Mouse (Mus musculus) intestine, embryonic 14.5 days (tissue): ENCODE measurements around the gene Wipf1. TPM values are rescaled to one million over a fixed set of nuclear protein-coding genes. Genes with fewer than 3 reads are reported as not detected.

Experiments
- ATAC-seq: fragments of 200-750 bp; cut with Nextera tagmentation; replicated peaks from 2 replicates; pipeline ENCODE4 v1.8.0; 2017; ENCODE audit warnings: low read depth, moderate number of reproducible peaks, moderate TSS enrichment, moderate library complexity; ENCODE audit not compliant: low FRiP score, low TSS enrichment
- DNase-seq: peaks from one replicate; pipeline ENCODE4 v3.0.0-alpha.2; 2018; ENCODE audit warnings: low spot score
- H3K27ac ChIP-seq: fragments of 300-500 bp; sonication (generic); 2 replicates; pipeline ENCODE4 v1.5.1; 2014; ENCODE audit warnings: low read depth, mild to moderate bottlenecking, control low read depth
- H3K27me3 ChIP-seq: fragments of 300-500 bp; sonication (generic); replicated peaks from 2 replicates; pipeline ENCODE4 v1.6.1; 2014; ENCODE audit warnings: low read length, control low read depth; ENCODE audit not compliant: control insufficient read depth, insufficient read depth
- H3K36me3 ChIP-seq: fragments of 300-500 bp; sonication (generic); 2 replicates; pipeline ENCODE4 v1.6.1; 2014; ENCODE audit warnings: low read length, control low read depth; ENCODE audit not compliant: control insufficient read depth, insufficient read depth
- H3K4me1 ChIP-seq: fragments of 300-500 bp; sonication (generic); replicated peaks from 2 replicates; pipeline ENCODE4 v1.6.1; 2014; ENCODE audit warnings: low read length, control low read depth, mixed read lengths; ENCODE audit not compliant: control insufficient read depth, insufficient read depth
- H3K4me2 ChIP-seq: fragments of 300-500 bp; sonication (generic); 2 replicates; pipeline ENCODE4 v1.6.1; 2014; ENCODE audit warnings: low read length
- H3K4me3 ChIP-seq: fragments of 300-500 bp; sonication (generic); 2 replicates; pipeline ENCODE4 v1.5.1; 2014; ENCODE audit warnings: low read depth, low read length, control low read depth, mixed read lengths
- H3K9ac ChIP-seq: fragments of 300-500 bp; sonication (generic); 2 replicates; pipeline ENCODE4 v1.6.1; 2014; ENCODE audit warnings: mild to moderate bottlenecking, low read length
- H3K9me3 ChIP-seq: fragments of 300-500 bp; sonication (generic); 2 replicates; pipeline ENCODE4 v1.6.1; 2016; ENCODE audit warnings: low read length, control low read depth; ENCODE audit not compliant: control insufficient read depth
- WGBS: fragments of 180-500 bp; shearing (Covaris S2); extraction: QIAGEN DNeasy Blood & Tissue Kit; methylation state at CpG from one replicate; pipeline ENCODE4 v1.1.7; 2014; 5-methylcytosine and 5-hydroxymethylcytosine counted together
- polyA plus RNA-seq: library from polyadenylated mRNA; unstranded; fragments of >200 nt; fragmentation: Nextera tagmentation; extraction: Ambion mirVana; gene quantifications from 2 replicates; pipeline ENCODE4 v1.2.1, GENCODE M21; 2014

The Wipf1 gene
- polyA plus RNA-seq, 1 experiment from 2014 or later, result 13.6 TPM

GRCm38 (mm10) chr2:73385641-73386355 lies 143.7 kb downstream of the Wipf1 start:
- 3% methylated on average over 29 of the region's 29 CpGs for WGBS
- Histone ChIP-seq H3K4me3 (peak overlapping the region; percentile 68), H3K9me3 (no peaks in the 10 kb centered on the region), H3K27me3 (peaks cover 2% of the 10 kb centered on the region; the same call in 1 of the 2 replicates), H3K27ac (no peak overlapping the region), H3K36me3 (no peaks in the 10 kb centered on the region), H3K9ac (peak overlapping the region; percentile 43), H3K4me1 (no peaks in the 10 kb centered on the region), H3K4me2 (peak overlapping the region; percentile 88)
- ATAC-seq (no peak; the same call in 1 of the 2 replicates), DNase-seq (no peak)

- no peaks in the 10 kb centered on the region for H3K9me3 ChIP-seq
- no peak for ATAC-seq
- H3K9ac ChIP-seq, result no peak overlapping the region
- H3K4me3 ChIP-seq, result no peak overlapping the region
- H3K4me2 ChIP-seq, result no peak overlapping the region; the same call in 1 of the 2 replicates
- H3K36me3 ChIP-seq, result no peaks in the 10 kb centered on the region
- WGBS, result 81% methylated on average over 4 of the region's 4 CpGs
- DNase-seq, result no peak
- H3K27ac ChIP-seq, result no peak overlapping the region
- no peaks in the 10 kb centered on the region for H3K4me1 ChIP-seq
- H3K27me3 ChIP-seq, result peaks cover 2% of the 10 kb centered on the region; the same call in 1 of the 2 replicates
Observed at GRCm38 (mm10) chr2:73385172-73385571, 144.4 kb downstream of the Wipf1 start.

- Histone ChIP-seq H3K9me3 (no peaks in the 10 kb centered on the region), H3K9ac (no peak overlapping the region), H3K4me2 (no peak overlapping the region), H3K27me3 (peaks cover 2% of the 10 kb centered on the region; the same call in 1 of the 2 replicates), H3K36me3 (no peaks in the 10 kb centered on the region), H3K4me3 (no peak overlapping the region), H3K4me1 (no peaks in the 10 kb centered on the region), H3K27ac (no peak overlapping the region)
- ATAC-seq (no peak), DNase-seq (no peak)
- WGBS, result 70% methylated on average over 9 of the region's 9 CpGs
Observed at GRCm38 (mm10) chr2:73380298-73380975, 149.1 kb downstream of the Wipf1 start.

- DNase-seq, result no peak
- 78% methylated on average over 5 of the region's 5 CpGs for WGBS
- Histone ChIP-seq H3K4me3 (no peak overlapping the region), H3K27me3 (peaks cover 1% of the 10 kb centered on the region; the same call in 1 of the 2 replicates), H3K9ac (no peak overlapping the region), H3K4me2 (no peak overlapping the region), H3K4me1 (no peaks in the 10 kb centered on the region), H3K9me3 (no peaks in the 10 kb centered on the region), H3K36me3 (no peaks in the 10 kb centered on the region), H3K27ac (no peak overlapping the region)
- ATAC-seq, result no peak
Observed at GRCm38 (mm10) chr2:73379656-73380055, 149.9 kb downstream of the Wipf1 start.

Other genes starting within 250 kb of the Wipf1 start
- gene Scrn3, start 217.1 kb downstream of the Wipf1 start, polyA plus RNA-seq, result 12.2 and 12.6 TPM in 2 replicates
- gene Cir1, start 217.0 kb downstream of the Wipf1 start, polyA plus RNA-seq, result 22.3 and 24.5 TPM in 2 replicates
- gene Gpr155, start 143.2 kb downstream of the Wipf1 start, polyA plus RNA-seq, result 5.0 and 7.1 TPM in 2 replicates
- gene Chrna1, start 50.6 kb upstream of the Wipf1 start, polyA plus RNA-seq, result 0.08 and 0.20 TPM in 2 replicates
- gene Chn1, start 245.6 kb upstream of the Wipf1 start, polyA plus RNA-seq, result 21.5 and 24.3 TPM in 2 replicates